Comparison of ENCODE assay signal across 24 mouse cellular contexts in genomic region chr10:15317017-15317607, GRCm38 (mm10).
DNase-seq lines count a peak whose midpoint lies in the region; ATAC-seq lines count a peak whose summit lies in the region.
"Had no signal": no experiment of that assay in that cellular context is flagged by ENCODE, and none has a peak within 500 bp of the region (broad histone marks: within the 10 kb centered on the region; RNA-seq: fewer than 3 reads in every experiment).

No protein-coding gene starts in this region.

- no peaks in the 10 kb centered on the region for H3K27me3 ChIP-seq in forebrain, embryonic 16.5 days (replicated peaks; ENCODE audit: control insufficient read depth, insufficient read depth, low read length)
- no peaks in the 10 kb centered on the region for H3K27me3 ChIP-seq in intestine, embryonic 15.5 days (replicated peaks)
- H3K27me3 ChIP-seq: embryonic facial prominence, embryonic 15.5 days; heart, embryonic 15.5 days; Patski had no signal

- no peak overlapping the region for H3K4me3 ChIP-seq in forebrain, embryonic 16.5 days (replicated peaks; ENCODE audit: low read length)
- no peak overlapping the region for H3K4me3 ChIP-seq in intestine, embryonic 15.5 days (replicated peaks)
- H3K4me3 ChIP-seq: embryonic facial prominence, embryonic 15.5 days; erythroblast, embryonic 14.5 days; heart, adult 2 months; heart, embryonic 15.5 days; hindbrain, embryonic 10.5 days had no signal

- H3K27ac ChIP-seq in forebrain, embryonic 16.5 days (ENCODE audit: low read length), result no peak overlapping the region
- no peak overlapping the region for H3K27ac ChIP-seq in intestine, embryonic 15.5 days
- H3K27ac ChIP-seq: embryonic facial prominence, embryonic 15.5 days; heart, adult 2 months; heart, embryonic 15.5 days; hindbrain, embryonic 10.5 days; hindbrain, embryonic 14.5 days had no signal

- DNase-seq in cerebellum, postnatal 14 days, result peak; percentile 37 to 79
- no peak for DNase-seq in cerebellum, adult 11 months
- DNase-seq in frontal cortex, postnatal 14 days (ENCODE audit: low spot score in 2 of 2), result no peak
- DNase-seq in brain, adult 2 months (ENCODE audit: low read depth, low spot score), result peak; percentile 19
- DNase-seq: adrenal gland, postnatal 14 days; cerebellum, adult 11-12 months; cerebellum, adult 9-11 months; embryo, embryonic 11 days; gastrocnemius, postnatal 14 days; heart, adult 2 months; kidney, adult 11 months; kidney, adult 9 months had no signal

- H3K9ac ChIP-seq in forebrain, embryonic 16.5 days (replicated peaks; ENCODE audit: low read depth, low read length), result no peak overlapping the region
- no peak overlapping the region for H3K9ac ChIP-seq in intestine, embryonic 15.5 days
- H3K9ac ChIP-seq: embryonic facial prominence, embryonic 15.5 days; heart, embryonic 15.5 days; hindbrain, embryonic 14.5 days had no signal

- no peaks in the 10 kb centered on the region for H3K36me3 ChIP-seq in forebrain, embryonic 16.5 days (ENCODE audit: control insufficient read depth, insufficient read depth)
- no peaks in the 10 kb centered on the region for H3K36me3 ChIP-seq in intestine, embryonic 15.5 days
- H3K36me3 ChIP-seq: embryonic facial prominence, embryonic 15.5 days; heart, embryonic 15.5 days; hindbrain, embryonic 10.5 days had no signal

- H3K4me2 ChIP-seq in forebrain, embryonic 16.5 days (ENCODE audit: low read length), result no peak overlapping the region
- no peak overlapping the region for H3K4me2 ChIP-seq in intestine, embryonic 15.5 days (replicated peaks)
- H3K4me2 ChIP-seq: embryonic facial prominence, embryonic 15.5 days; heart, embryonic 11.5 days; heart, embryonic 15.5 days; hindbrain, embryonic 14.5 days had no signal

- WGBS in forebrain, embryonic 16.5 days, result 63% methylated on average over 2 of the region's 2 CpGs
- WGBS in intestine, embryonic 15.5 days, result 78% methylated on average over 2 of the region's 2 CpGs

- peak; percentile 97 for ATAC-seq in frontal cortex, adult (ENCODE audit: low TSS enrichment)
- ATAC-seq in forebrain, embryonic 16.5 days, result peak; percentile 76
- no peak for ATAC-seq in intestine, embryonic 15.5 days
- ATAC-seq: activated CD4-positive, CD25-positive, alpha-beta regulatory T cell, adult 4 months; inflammation-experienced regulatory T-cells, adult 6 months; Patski had no signal

- H3K4me1 ChIP-seq in forebrain, embryonic 16.5 days (replicated peaks; ENCODE audit: control insufficient read depth, insufficient read depth, low read length), result no peaks in the 10 kb centered on the region
- H3K4me1 ChIP-seq in intestine, embryonic 15.5 days (replicated peaks), result no peaks in the 10 kb centered on the region
- H3K4me1 ChIP-seq: embryonic facial prominence, embryonic 15.5 days; heart, embryonic 15.5 days; hindbrain, embryonic 10.5 days had no signal

- H3K9me3 ChIP-seq in forebrain, embryonic 16.5 days (ENCODE audit: control insufficient read depth, low read length), result no peaks in the 10 kb centered on the region
- H3K9me3 ChIP-seq in intestine, embryonic 15.5 days, result no peaks in the 10 kb centered on the region
- H3K9me3 ChIP-seq: embryonic facial prominence, embryonic 15.5 days; heart, embryonic 15.5 days; hindbrain, embryonic 10.5 days had no signal

Comparison
In these comparisons a context has a peak if more than half of its experiments do, and no peak if none do; other contexts are left out.
1. DNase-seq: peak in cerebellum, postnatal 14 days (2 of 2) and brain, adult 2 months (single experiment); none in cerebellum, adult 11 months (single experiment) and frontal cortex, postnatal 14 days (0 of 2).